Mouse (Mus musculus) limb, embryonic 10.5 days (tissue): Measurements from ENCODE around the gene E330009J07Rik. TPM values are rescaled to one million over a fixed set of nuclear protein-coding genes. Genes with fewer than 3 reads are reported as not detected.

ENCODE experiments used
- DNase-seq: peaks from one replicate; pipeline ENCODE4 v3.0.0-alpha.2; 2017; ENCODE audit warnings: low spot score
- H3K27ac ChIP-seq: fragments of 300-500 bp; sonication (generic); 2 replicates; pipeline ENCODE4 v1.5.1; 2016; ENCODE audit warnings: mild to moderate bottlenecking
- H3K27me3 ChIP-seq: fragments of 300-500 bp; sonication (generic); 2 replicates; pipeline ENCODE4 v1.6.1; 2016; ENCODE audit warnings: low read depth, mild to moderate bottlenecking; ENCODE audit not compliant: poor library complexity, severe bottlenecking
- H3K36me3 ChIP-seq: fragments of 300-500 bp; sonication (generic); 2 replicates; pipeline ENCODE4 v1.6.1; 2016; ENCODE audit warnings: mild to moderate bottlenecking, moderate library complexity
- H3K4me1 ChIP-seq: fragments of 300-500 bp; sonication (generic); 2 replicates; pipeline ENCODE4 v1.6.1; 2016
- H3K4me3 ChIP-seq: fragments of 300-500 bp; sonication (generic); 2 replicates; pipeline ENCODE4 v1.5.1; 2016; ENCODE audit warnings: mild to moderate bottlenecking, moderate library complexity
- H3K9me3 ChIP-seq: fragments of 300-500 bp; sonication (generic); replicated peaks from 2 replicates; pipeline ENCODE4 v1.6.1; 2016; ENCODE audit warnings: mild to moderate bottlenecking
- WGBS: fragments of 180-500 bp; shearing (Covaris S2); methylation state at CpG from one replicate; pipeline ENCODE4 v1.1.7; 2016; 5-methylcytosine and 5-hydroxymethylcytosine counted together
- polyA plus RNA-seq: library from polyadenylated mRNA; unstranded; fragments of >200 nt; fragmentation: Nextera tagmentation; extraction: Ambion mirVana; gene quantifications from 2 replicates; pipeline ENCODE4 v1.2.1, GENCODE M21; 2016

The E330009J07Rik gene
- polyA plus RNA-seq, 1 experiment from 2014 or later: 13.8 TPM

DNA sequence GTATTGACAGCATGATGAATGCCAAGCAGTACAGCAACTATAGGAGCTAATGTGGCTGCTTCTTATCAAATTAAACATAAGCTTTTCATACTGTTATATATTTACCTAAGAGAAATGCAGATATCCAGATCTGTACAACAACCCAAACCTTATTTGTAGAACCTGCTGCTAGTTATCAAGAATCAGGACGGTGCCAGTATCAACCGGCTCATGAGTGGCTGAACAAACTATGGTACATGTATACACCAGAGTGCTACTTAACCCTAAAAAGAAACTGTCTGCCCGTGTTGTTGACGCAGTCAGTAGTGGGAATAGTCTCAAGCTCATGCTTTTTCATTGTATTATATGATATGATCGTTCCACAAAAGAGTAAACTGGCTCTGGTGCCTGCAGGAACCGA lies 64.9 kb downstream of the E330009J07Rik start:
- H3K27ac ChIP-seq: no peak overlapping the region
- H3K36me3 ChIP-seq: peaks cover 28% of the 10 kb centered on the region
- no peaks in the 10 kb centered on the region for H3K9me3 ChIP-seq
- 95% methylated on average over 6 of the region's 6 CpGs for WGBS
- no peaks in the 10 kb centered on the region for H3K4me1 ChIP-seq
- H3K27me3 ChIP-seq: no peaks in the 10 kb centered on the region
- no peak for DNase-seq
- H3K4me3 ChIP-seq: no peak overlapping the region

- H3K27ac ChIP-seq: no peak overlapping the region
- H3K4me1 ChIP-seq: no peaks in the 10 kb centered on the region
- no peak for DNase-seq
- H3K36me3 ChIP-seq: peaks cover 36% of the 10 kb centered on the region
- no peaks in the 10 kb centered on the region for H3K27me3 ChIP-seq
- H3K9me3 ChIP-seq: no peaks in the 10 kb centered on the region
- 96% methylated on average over 7 of the region's 7 CpGs for WGBS
- no peak overlapping the region for H3K4me3 ChIP-seq
These were observed 82.6 kb downstream of the E330009J07Rik start for GRCm38 (mm10) chr6:40353360-40353759.

Other genes with a start within 250 kb of the E330009J07Rik start
- gene Agk, start 111.0 kb downstream of the E330009J07Rik start, polyA plus RNA-seq: 47.5 and 47.9 TPM in 2 replicates
- 0.18 and 0.26 TPM in 2 replicates for gene Wee2, start 3.0 kb upstream of the E330009J07Rik start, polyA plus RNA-seq
- gene Ssbp1, start 35.2 kb upstream of the E330009J07Rik start, polyA plus RNA-seq: 212 and 220 TPM in 2 replicates
- gene Tas2r137, start 55.1 kb upstream of the E330009J07Rik start, polyA plus RNA-seq: not detected in 2 replicates
- gene Tas2r108, start 57.4 kb upstream of the E330009J07Rik start, polyA plus RNA-seq: not detected in 2 replicates
- not detected in 2 replicates for gene Prss37, start 83.4 kb upstream of the E330009J07Rik start, polyA plus RNA-seq
- gene Olfr461, start 118.9 kb upstream of the E330009J07Rik start, polyA plus RNA-seq: 0.04 and 0.19 TPM in 2 replicates
- not detected in 2 replicates for gene Olfr460, start 133.4 kb upstream of the E330009J07Rik start, polyA plus RNA-seq
- gene Clec5a, start 149.7 kb upstream of the E330009J07Rik start, polyA plus RNA-seq: 0.38 and 0.54 TPM in 2 replicates
- gene Tas2r138, start 177.2 kb upstream of the E330009J07Rik start, polyA plus RNA-seq: not detected in 2 replicates
- 0.08 and 0.15 TPM in 2 replicates for gene Mgam, start 192.7 kb upstream of the E330009J07Rik start, polyA plus RNA-seq